Mouse (Mus musculus) thymus, adult 18-20 months (tissue): Measurements from ENCODE around the gene Gprc5b.

Experiments used
- DNase-seq, 2 experiments: peaks; one replicate each; pipeline ENCODE4 v3.0.0; 2022; ENCODE audit warnings: mixed read lengths in 2 of 2

Gene Gprc5b

GRCm38 (mm10) chr7:118995007-118995406, at the start of gene Gprc5b:
Gene Gprc5b, minus strand, starts transcription at chr7:118995211.
- DNase-seq: peak; percentile 76 to 82

- DNase-seq: no peak
Measured at GRCm38 (mm10) chr7:119041502-119041901, 46.5 kb upstream of the Gprc5b start.

- DNase-seq: no peak
Measured at GRCm38 (mm10) chr7:119037581-119037980, 42.6 kb upstream of the Gprc5b start.

- no peak for DNase-seq
Measured at GRCm38 (mm10) chr7:119034243-119034961, 39.4 kb upstream of the Gprc5b start.

GRCm38 (mm10) chr7:119023394-119023921, 28.4 kb upstream of the Gprc5b start:
- DNase-seq: peak; percentile 6 to 11

GRCm38 (mm10) chr7:119022238-119023156, 27.5 kb upstream of the Gprc5b start:
- DNase-seq: no peak

- DNase-seq: no peak
Measured at GRCm38 (mm10) chr7:119019537-119019936, 24.5 kb upstream of the Gprc5b start.

- no peak for DNase-seq
Measured at GRCm38 (mm10) chr7:119015736-119016135, 20.7 kb upstream of the Gprc5b start.

GRCm38 (mm10) chr7:119010854-119011529, 16.0 kb upstream of the Gprc5b start:
- no peak for DNase-seq

GRCm38 (mm10) chr7:119002501-119002900, 7.5 kb upstream of the Gprc5b start:
- no peak for DNase-seq

- DNase-seq: no peak
Measured at GRCm38 (mm10) chr7:119001965-119002364, 7.0 kb upstream of the Gprc5b start.

- no peak for DNase-seq
Measured at GRCm38 (mm10) chr7:118999857-119000256, 4.8 kb upstream of the Gprc5b start.

- DNase-seq: peak; percentile 26 to 56
Measured at GRCm38 (mm10) chr7:118996137-118996837, 1.3 kb upstream of the Gprc5b start.

GRCm38 (mm10) chr7:118995671-118996070, 660 bp upstream of the Gprc5b start:
- no peak for DNase-seq

GRCm38 (mm10) chr7:118994231-118994842, 674 bp downstream of the Gprc5b start:
- DNase-seq: peak in 1 of 2 experiments; percentile 15

GRCm38 (mm10) chr7:118993597-118994230, 1.3 kb downstream of the Gprc5b start:
- no peak for DNase-seq

GRCm38 (mm10) chr7:118992623-118993405, 2.2 kb downstream of the Gprc5b start:
- no peak for DNase-seq

GRCm38 (mm10) chr7:118992080-118992560, 2.9 kb downstream of the Gprc5b start:
- DNase-seq: no peak

GRCm38 (mm10) chr7:118991341-118991884, 3.6 kb downstream of the Gprc5b start:
- no peak for DNase-seq

GRCm38 (mm10) chr7:118990282-118990681, 4.7 kb downstream of the Gprc5b start:
- no peak for DNase-seq
